8 mouse cellular contexts compared by ENCODE assay signal in the genomic region with DNA sequence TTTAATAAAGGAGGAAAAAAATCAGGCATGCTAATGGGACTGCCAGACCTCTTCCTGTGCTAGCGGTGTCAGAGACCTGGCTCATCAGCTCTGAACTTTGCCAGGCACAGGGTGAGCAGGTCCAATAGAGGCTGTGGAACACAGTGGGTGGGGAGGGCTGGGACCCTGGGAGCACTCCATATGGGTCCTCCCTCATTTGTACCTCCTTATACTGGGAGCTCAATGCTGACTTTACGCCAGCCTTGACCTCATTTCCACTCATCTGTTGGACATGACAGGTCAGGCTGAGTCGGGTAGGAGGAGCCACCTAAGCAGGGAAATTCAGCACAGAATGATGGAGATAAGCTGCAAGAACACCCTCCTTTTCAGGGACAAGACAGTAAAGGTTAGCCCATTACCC. TPM values are rescaled to one million over a fixed set of nuclear protein-coding genes. Genes with fewer than 3 reads are reported as not detected.
A peak's percentile ranks its signal among the peaks of the same experiment; 100 is the strongest.
DNase-seq lines count a peak whose midpoint lies in the region; ATAC-seq lines count a peak whose summit lies in the region.

No protein-coding gene starts in this region.

- WGBS in hindbrain, embryonic 10.5 days, result 87% methylated on average over 3 of the region's 3 CpGs
- WGBS in midbrain, embryonic 16.5 days, result 88% methylated on average over 3 of the region's 3 CpGs

- peak; percentile 48 to 75 for DNase-seq in adrenal gland, adult (ENCODE audit: inconsistent age in 2 of 2, low spot score in 1 of 2)
- no peak for DNase-seq in adrenal gland, postnatal 4 days (ENCODE audit: low spot score in 2 of 2)
- peak; percentile 46 for DNase-seq in left cerebral cortex, postnatal 4 days
- DNase-seq in left cerebral cortex, postnatal 10 days (ENCODE audit: extremely low spot score in 1 of 2, low spot score in 2 of 2), result no peak
- no peak for DNase-seq in hindbrain, embryonic 10.5 days (ENCODE audit: low spot score)
- no peak for DNase-seq in spleen, postnatal 14 days (ENCODE audit: low spot score in 2 of 2)
- no peak for DNase-seq in natural killer cell, adult 2 months (ENCODE audit: low spot score in 2 of 2)

- H3K9me3 ChIP-seq in hindbrain, embryonic 10.5 days, result no peaks in the 10 kb centered on the region
- no peaks in the 10 kb centered on the region for H3K9me3 ChIP-seq in midbrain, embryonic 16.5 days (replicated peaks; ENCODE audit: control insufficient read depth, low read length, poor library complexity, severe bottlenecking)

- H3K27me3 ChIP-seq in hindbrain, embryonic 10.5 days (ENCODE audit: insufficient read depth, poor library complexity, severe bottlenecking), result no peaks in the 10 kb centered on the region
- no peaks in the 10 kb centered on the region for H3K27me3 ChIP-seq in midbrain, embryonic 16.5 days (ENCODE audit: control insufficient read depth, insufficient read depth, low read depth, low read length)

- H3K9ac ChIP-seq in midbrain, embryonic 16.5 days (ENCODE audit: low read depth, low read length), result peak overlapping the region; percentile 69; the same call in 1 of the 2 replicates

- no peak for ATAC-seq in midbrain, embryonic 16.5 days

- intact Hi-C loops in left cerebral cortex, postnatal 4 days (cut with DNase I), result no loop called here
- intact Hi-C loops in left cerebral cortex, postnatal 10 days (cut with DNase I), result no loop called here

- H3K4me2 ChIP-seq in midbrain, embryonic 16.5 days (ENCODE audit: low read length), result peak overlapping the region; percentile 73

- peaks cover 69% of the 10 kb centered on the region for H3K36me3 ChIP-seq in hindbrain, embryonic 10.5 days
- H3K36me3 ChIP-seq in midbrain, embryonic 16.5 days (ENCODE audit: control insufficient read depth, insufficient read depth, low read length), result peaks cover 37% of the 10 kb centered on the region

- peak overlapping the region; percentile 94 for H3K27ac ChIP-seq in hindbrain, embryonic 10.5 days
- H3K27ac ChIP-seq in midbrain, embryonic 16.5 days (ENCODE audit: low read length), result peak overlapping the region; percentile 93

- peak overlapping the region; percentile 94 for H3K4me3 ChIP-seq in hindbrain, embryonic 10.5 days
- no peak overlapping the region; the same call in 1 of the 2 replicates for H3K4me3 ChIP-seq in midbrain, embryonic 16.5 days (ENCODE audit: low read depth, low read length)

- H3K4me1 ChIP-seq in hindbrain, embryonic 10.5 days (replicated peaks), result peaks cover 41% of the 10 kb centered on the region
- peaks cover 22% of the 10 kb centered on the region for H3K4me1 ChIP-seq in midbrain, embryonic 16.5 days (ENCODE audit: control insufficient read depth, insufficient read depth, low read length)

RNA-seq across cellular contexts. Expression of a gene that starts 1.2 kb away (rescaled TPM):
- total RNA-seq in adrenal gland, postnatal 4 days (2021), result 10 to 100 TPM; 40.1 to 42.4 TPM
- 10 to 100 TPM; 41.6 to 44.8 TPM for total RNA-seq in left cerebral cortex, postnatal 4 days (2021)
- total RNA-seq in left cerebral cortex, postnatal 10 days (2021), result 10 to 100 TPM; 43.9 to 45.2 TPM
- 130 and 134 TPM in 2 replicates for polyA plus RNA-seq in hindbrain, embryonic 10.5 days (2016; fragmentation: Nextera tagmentation; extraction: Ambion mirVana)
- 90.6 and 90.7 TPM in 2 replicates for polyA plus RNA-seq in midbrain, embryonic 16.5 days (2015; fragmentation: Nextera tagmentation; extraction: Ambion mirVana)

RNA-seq across cellular contexts. Expression of a gene that starts 15.4 kb away (rescaled TPM):
- total RNA-seq in adrenal gland, postnatal 4 days (2021), result 100 to 1,000 TPM; 659 to 670 TPM
- 100 to 1,000 TPM; 249 to 263 TPM for total RNA-seq in left cerebral cortex, postnatal 4 days (2021)
- 100 to 1,000 TPM; 344 to 359 TPM for total RNA-seq in left cerebral cortex, postnatal 10 days (2021)
- polyA plus RNA-seq in hindbrain, embryonic 10.5 days (2016; fragmentation: Nextera tagmentation; extraction: Ambion mirVana), result 238 and 265 TPM in 2 replicates
- polyA plus RNA-seq in midbrain, embryonic 16.5 days (2015; fragmentation: Nextera tagmentation; extraction: Ambion mirVana), result 364 and 411 TPM in 2 replicates

RNA-seq across cellular contexts. Expression of a gene that starts 26.5 kb away (rescaled TPM):
- 1 to 10 TPM; 5.2 to 6.0 TPM for total RNA-seq in adrenal gland, postnatal 4 days (2021)
- total RNA-seq in left cerebral cortex, postnatal 4 days (2021), result under 1 TPM; 0.38 TPM
- under 1 TPM; 0.21 to 0.26 TPM for total RNA-seq in left cerebral cortex, postnatal 10 days (2021)
- polyA plus RNA-seq in hindbrain, embryonic 10.5 days (2016; fragmentation: Nextera tagmentation; extraction: Ambion mirVana), result 0.55 and 0.71 TPM in 2 replicates
- polyA plus RNA-seq in midbrain, embryonic 16.5 days (2015; fragmentation: Nextera tagmentation; extraction: Ambion mirVana), result 1.5 and 1.8 TPM in 2 replicates

RNA-seq across cellular contexts. Expression of a gene that starts 38.3 kb away (rescaled TPM):
- 1 to 10 TPM; 3.4 to 5.6 TPM for total RNA-seq in adrenal gland, postnatal 4 days (2021)
- 1 to 10 TPM; 1.1 to 1.5 TPM for total RNA-seq in left cerebral cortex, postnatal 4 days (2021)
- 1 to 10 TPM; 1.4 to 2.1 TPM for total RNA-seq in left cerebral cortex, postnatal 10 days (2021)
- 0.98 and 2.3 TPM in 2 replicates for polyA plus RNA-seq in hindbrain, embryonic 10.5 days (2016; fragmentation: Nextera tagmentation; extraction: Ambion mirVana)
- 1.1 and 2.2 TPM in 2 replicates for polyA plus RNA-seq in midbrain, embryonic 16.5 days (2015; fragmentation: Nextera tagmentation; extraction: Ambion mirVana)

Comparison
In these comparisons a context has a peak if more than half of its experiments do, and no peak if none do; other contexts are left out.
1. DNase-seq: peak in adrenal gland, adult (2 of 2) and left cerebral cortex, postnatal 4 days (single experiment); none in adrenal gland, postnatal 4 days (0 of 2), left cerebral cortex, postnatal 10 days (0 of 2), hindbrain, embryonic 10.5 days (single experiment), spleen, postnatal 14 days (0 of 2) and natural killer cell, adult 2 months (0 of 2).
2. RNA of a gene that starts 26.5 kb away (total RNA-seq): 5.2 to 6.0 TPM in adrenal gland, postnatal 4 days; 0.38 TPM in left cerebral cortex, postnatal 4 days and 0.21 to 0.26 TPM in left cerebral cortex, postnatal 10 days; every median in the first group is over 4 times any median in the second.